ENCODE assay signal across 15 mouse cellular contexts in the genomic region with DNA sequence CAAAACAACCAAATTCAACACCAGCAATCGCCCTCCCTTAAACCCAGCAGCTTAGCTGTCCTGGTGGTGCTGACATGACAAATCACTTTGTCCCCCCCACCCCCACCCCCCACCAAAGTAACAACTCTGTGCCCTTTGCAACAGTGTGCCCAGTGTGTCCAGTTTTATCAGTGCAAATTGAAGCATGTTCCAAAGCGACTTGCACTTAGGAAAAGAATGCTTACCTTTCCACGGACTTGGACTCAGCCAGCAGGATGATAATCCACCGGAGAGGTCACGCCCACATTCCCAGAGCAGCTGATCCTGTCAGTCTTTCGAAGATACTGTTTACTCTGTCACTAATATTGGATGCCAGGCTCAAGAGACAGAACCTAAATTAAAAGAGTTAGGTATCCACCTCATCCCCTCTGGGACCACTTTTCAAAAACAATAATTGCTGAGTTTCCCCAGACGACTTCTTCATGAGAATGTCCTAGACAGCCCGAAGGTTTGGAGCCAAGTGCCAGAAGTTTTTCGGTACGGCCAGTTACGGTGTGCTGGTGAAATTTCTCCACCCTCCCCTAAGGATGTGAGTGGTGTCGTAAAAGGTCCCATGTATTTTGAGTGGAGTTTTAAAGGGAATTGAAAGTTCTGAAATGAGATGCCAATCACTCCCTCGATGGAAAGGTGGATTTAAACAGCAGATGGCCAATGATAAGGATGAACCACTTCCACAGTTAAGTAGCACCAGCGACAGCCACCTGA. TPM values are rescaled to one million over a fixed set of nuclear protein-coding genes. Genes with fewer than 3 reads are reported as not detected.
DNase-seq lines count a peak whose midpoint lies in the region; ATAC-seq lines count a peak whose summit lies in the region.
"Had no signal": no experiment of that assay in that cellular context is flagged by ENCODE, and none has a peak within 500 bp of the region (broad histone marks: within the 10 kb centered on the region; RNA-seq: fewer than 3 reads in every experiment).

Mlip (minus strand) TSS at position 538 of the 744 bp plus-strand sequence.

- H3K27me3 ChIP-seq in heart, embryonic 16.5 days (ENCODE audit: control insufficient read depth, insufficient read depth, low read length), result no peaks in the 10 kb centered on the region
- H3K27me3 ChIP-seq: hindbrain, embryonic 13.5 days; Patski had no signal

- H3K4me1 ChIP-seq in heart, embryonic 16.5 days (ENCODE audit: control insufficient read depth, insufficient read depth, low read length), result peaks cover 4% of the 10 kb centered on the region; the same call in 1 of the 2 replicates
- H3K4me1 ChIP-seq: hindbrain, embryonic 13.5 days had no signal

- no peaks in the 10 kb centered on the region for H3K36me3 ChIP-seq in heart, embryonic 16.5 days (ENCODE audit: control insufficient read depth, insufficient read depth)
- H3K36me3 ChIP-seq: hindbrain, embryonic 13.5 days had no signal

- H3K27ac ChIP-seq in heart, embryonic 16.5 days (ENCODE audit: low read length), result peak within 1 kb of the TSS; percentile 74
- H3K27ac ChIP-seq: hindbrain, embryonic 13.5 days; kidney, postnatal 0 days had no signal

- H3K9me3 ChIP-seq in heart, embryonic 16.5 days (replicated peaks; ENCODE audit: control insufficient read depth, low read length), result peaks cover 4% of the 10 kb centered on the region; the same call in 1 of the 2 replicates
- H3K9me3 ChIP-seq: hindbrain, embryonic 13.5 days had no signal

- 27% methylated on average over 14 of the region's 14 CpGs for WGBS in heart, embryonic 16.5 days

- intact Hi-C loops in left cerebral cortex, postnatal 36 days (cut with DNase I), result no loop called here

- ATAC-seq in heart, embryonic 16.5 days (replicated peaks; ENCODE audit: extremely low read depth, insufficient read depth, low FRiP score), result peak; percentile 73
- ATAC-seq: midbrain, embryonic 16.5 days; Patski had no signal

- H3K9ac ChIP-seq in heart, embryonic 16.5 days (ENCODE audit: low read length), result no peak within 1 kb of the TSS
- H3K9ac ChIP-seq: hindbrain, embryonic 13.5 days had no signal

- peak within 1 kb of the TSS; percentile 52 for H3K4me2 ChIP-seq in heart, embryonic 16.5 days (ENCODE audit: low read depth, low read length)
- H3K4me2 ChIP-seq: hindbrain, embryonic 13.5 days had no signal

- H3K4me3 ChIP-seq in heart, embryonic 16.5 days (ENCODE audit: low read length), result peak within 1 kb of the TSS; percentile 33
- H3K4me3 ChIP-seq: hindbrain, embryonic 13.5 days had no signal

- DNase-seq in layer of hippocampus, adult 18-20 months (ENCODE audit: low spot score in 2 of 2), result no peak
- DNase-seq in layer of hippocampus, adult 11-12 months (ENCODE audit: low spot score), result no peak
- DNase-seq in gastrocnemius, postnatal 25 days, result peak; percentile 43
- no peak for DNase-seq in left cerebral cortex, postnatal 36 days (ENCODE audit: low spot score in 2 of 2)
- no peak for DNase-seq in adrenal gland, adult 18-20 months (ENCODE audit: low spot score in 2 of 2)
- DNase-seq in retina, postnatal 1 day, result no peak
- no peak for DNase-seq in kidney, postnatal 10 days
- DNase-seq: adrenal gland, postnatal 36 days; cerebellum, postnatal 10 days; lung, adult 2 months had no signal

RNA-seq across cellular contexts. Expression of gene Mlip, which starts in this region (rescaled TPM):
- 10 to 100 TPM; 47.7 to 51.7 TPM for total RNA-seq in layer of hippocampus, adult 18-20 months (2021)
- total RNA-seq in gastrocnemius, postnatal 25 days (2021), result 10 to 100 TPM; 91.1 to 92.1 TPM
- 94.1 and 101 TPM in 2 replicates for polyA plus RNA-seq in heart, embryonic 16.5 days (2015; fragmentation: Nextera tagmentation; extraction: Ambion mirVana)
- total RNA-seq in left cerebral cortex, postnatal 36 days (2021), result 100 to 1,000 TPM; 117 to 119 TPM
- total RNA-seq in adrenal gland, adult 18-20 months (2021), result 1 to 10 TPM; 1.0 to 1.3 TPM
- polyA plus RNA-seq: Patski had no signal

Comparison
In these comparisons a context has a peak if more than half of its experiments do, and no peak if none do; other contexts are left out.
1. RNA of gene Mlip (total RNA-seq): 117 to 119 TPM in left cerebral cortex, postnatal 36 days, 91.1 to 92.1 TPM in gastrocnemius, postnatal 25 days and 47.7 to 51.7 TPM in layer of hippocampus, adult 18-20 months; 1.0 to 1.3 TPM in adrenal gland, adult 18-20 months; every median in the first group is over 10 times any median in the second.